Mouse (Mus musculus) testis, adult 2 months (tissue): ENCODE data around the gene Acox3. TPM values are rescaled to one million over a fixed set of nuclear protein-coding genes. Genes with fewer than 3 reads are reported as not detected.
A peak's percentile ranks its signal among the peaks of the same experiment; 100 is the strongest.

Experiments
- H3K27ac ChIP-seq: fragments of 200-500 bp; 2 replicates; pipeline ENCODE4 v1.5.1; 2012; ENCODE audit warnings: low read depth, low read length; ENCODE audit not compliant: control insufficient read depth, insufficient read depth
- H3K27me3 ChIP-seq: fragments of 200-500 bp; 2 replicates; pipeline ENCODE4 v1.6.1; 2012; ENCODE audit warnings: mild to moderate bottlenecking, low read length, moderate library complexity; ENCODE audit not compliant: control insufficient read depth, insufficient read depth
- H3K36me3 ChIP-seq: fragments of 200-500 bp; 2 replicates; pipeline ENCODE4 v1.6.1; 2012; ENCODE audit warnings: mild to moderate bottlenecking, low read length; ENCODE audit not compliant: control insufficient read depth, insufficient read depth
- H3K4me1 ChIP-seq: fragments of 200-500 bp; 2 replicates; pipeline ENCODE4 v1.6.1; 2012; ENCODE audit warnings: low read length; ENCODE audit not compliant: control insufficient read depth, insufficient read depth
- H3K4me3 ChIP-seq: fragments of 200-500 bp; 2 replicates; pipeline ENCODE4 v1.5.1; 2012; ENCODE audit warnings: low read depth, mild to moderate bottlenecking, low read length, moderate library complexity, mixed read lengths; ENCODE audit not compliant: control insufficient read depth
- CTCF ChIP-seq: fragments of 200-500 bp; IDR thresholded peaks from 2 replicates; pipeline ENCODE4 v1.5.1; 2012; ENCODE audit warnings: low read depth, mild to moderate bottlenecking, inconsistent platforms, low read length, moderate library complexity; ENCODE audit not compliant: control insufficient read depth, insufficient read depth, insufficient replicate concordance
- POLR2A ChIP-seq: fragments of 200-500 bp; IDR thresholded peaks from 2 replicates; pipeline ENCODE4 v1.6.1; 2012; ENCODE audit warnings: low read depth, mild to moderate bottlenecking, inconsistent platforms, low read length, moderate library complexity; ENCODE audit not compliant: control insufficient read depth
- polyA plus RNA-seq: library from polyadenylated mRNA; depleted of rRNA; stranded (reverse); fragments of >200 nt; gene quantifications from 2 replicates; pipeline ENCODE4 v1.2.3, GENCODE M21; 2012

The Acox3 gene
- polyA plus RNA-seq, 1 experiment = 45.2 TPM

- Histone ChIP-seq H3K36me3 (no peaks in the 10 kb centered on the region), H3K4me3 (no peak overlapping the region), H3K27ac (0 out of 2 replicates have a peak overlapping the region, but pooled peaks have one; percentile 11), H3K4me1 (no peaks in the 10 kb centered on the region; the same call in none of the 2 replicates), H3K27me3 (no peaks in the 10 kb centered on the region)
- no peak for TF ChIP-seq CTCF
- no peak for TF ChIP-seq POLR2A
Measured at GRCm38 (mm10) chr5:35643401-35644048, 60.7 kb downstream of the Acox3 start.

- H3K27me3 ChIP-seq = no peaks in the 10 kb centered on the region
- H3K27ac ChIP-seq = no peak overlapping the region
- H3K36me3 ChIP-seq = no peaks in the 10 kb centered on the region
- TF ChIP-seq CTCF (no peak), POLR2A (no peak)
- no peak overlapping the region for H3K4me3 ChIP-seq
- no peaks in the 10 kb centered on the region; the same call in none of the 2 replicates for H3K4me1 ChIP-seq
Measured at GRCm38 (mm10) chr5:35644082-35644481, 61.2 kb downstream of the Acox3 start.

- Histone ChIP-seq H3K27ac (no peak overlapping the region), H3K4me3 (no peak overlapping the region), H3K36me3 (no peaks in the 10 kb centered on the region), H3K27me3 (no peaks in the 10 kb centered on the region), H3K4me1 (no peaks in the 10 kb centered on the region; the same call in none of the 2 replicates)
- TF ChIP-seq POLR2A (no peak), CTCF (no peak)
Measured at GRCm38 (mm10) chr5:35645938-35646493, 63.2 kb downstream of the Acox3 start.

- TF ChIP-seq POLR2A (no peak), CTCF (no peak)
- Histone ChIP-seq H3K27me3 (no peaks in the 10 kb centered on the region), H3K4me3 (no peak overlapping the region), H3K4me1 (no peaks in the 10 kb centered on the region; the same call in none of the 2 replicates), H3K27ac (peak overlapping the region; percentile 46), H3K36me3 (no peaks in the 10 kb centered on the region)
Measured at GRCm38 (mm10) chr5:35646927-35647326, 64.1 kb downstream of the Acox3 start.

GRCm38 (mm10) chr5:35647562-35647961 lies 64.7 kb downstream of the Acox3 start:
- no peaks in the 10 kb centered on the region for H3K36me3 ChIP-seq
- no peak for TF ChIP-seq CTCF
- H3K4me3 ChIP-seq = no peak overlapping the region
- peak overlapping the region; percentile 66 for H3K27ac ChIP-seq
- no peaks in the 10 kb centered on the region for H3K27me3 ChIP-seq
- H3K4me1 ChIP-seq = no peaks in the 10 kb centered on the region; the same call in none of the 2 replicates

GRCm38 (mm10) chr5:35648230-35648629 lies 65.4 kb downstream of the Acox3 start:
- H3K27me3 ChIP-seq = no peaks in the 10 kb centered on the region
- H3K4me1 ChIP-seq = no peaks in the 10 kb centered on the region; the same call in none of the 2 replicates
- peak overlapping the region; percentile 66 for H3K27ac ChIP-seq
- no peaks in the 10 kb centered on the region for H3K36me3 ChIP-seq
- H3K4me3 ChIP-seq = no peak overlapping the region
- TF ChIP-seq CTCF (no peak), POLR2A (no peak)

GRCm38 (mm10) chr5:35652319-35652718 lies 69.5 kb downstream of the Acox3 start:
- TF ChIP-seq POLR2A = no peak
- TF ChIP-seq CTCF = no peak
- H3K4me3 ChIP-seq = no peak overlapping the region
- no peak overlapping the region for H3K27ac ChIP-seq
- no peaks in the 10 kb centered on the region for H3K27me3 ChIP-seq
- H3K4me1 ChIP-seq = peaks cover 2% of the 10 kb centered on the region; the same call in 1 of the 2 replicates
- no peaks in the 10 kb centered on the region for H3K36me3 ChIP-seq

GRCm38 (mm10) chr5:35652872-35653271 lies 70.0 kb downstream of the Acox3 start:
- H3K27ac ChIP-seq = no peak overlapping the region
- no peak overlapping the region for H3K4me3 ChIP-seq
- TF ChIP-seq CTCF (no peak), POLR2A (no peak)
- H3K27me3 ChIP-seq = no peaks in the 10 kb centered on the region
- 0 out of 2 replicates have a peak, but pooled peaks cover 2% of the 10 kb centered on the region for H3K4me1 ChIP-seq
- no peaks in the 10 kb centered on the region for H3K36me3 ChIP-seq
